Mouse (Mus musculus) stomach, postnatal 0 days (tissue): ENCODE results near the gene Klhl15. TPM values are rescaled to one million over a fixed set of nuclear protein-coding genes. Genes with fewer than 3 reads are reported as not detected.

ENCODE experiments used
- ATAC-seq: fragments of 200-750 bp; cut with Nextera tagmentation; 2 replicates; pipeline ENCODE4 v1.8.0; 2017; ENCODE audit not compliant: low FRiP score, low TSS enrichment
- DNase-seq: peaks from one replicate; pipeline ENCODE4 v3.0.0-alpha.2; 2016; ENCODE audit warnings: low spot score
- H3K27ac ChIP-seq: fragments of 300-500 bp; sonication (generic); replicated peaks from 2 replicates; pipeline ENCODE4 v1.5.1; 2014; ENCODE audit warnings: mild to moderate bottlenecking, control low read depth
- H3K27me3 ChIP-seq: fragments of 300-500 bp; sonication (generic); 2 replicates; pipeline ENCODE4 v1.6.1; 2014; ENCODE audit warnings: low read length; ENCODE audit not compliant: control insufficient read depth, insufficient read depth
- H3K36me3 ChIP-seq: fragments of 300-500 bp; sonication (generic); 2 replicates; pipeline ENCODE4 v1.6.1; 2014; ENCODE audit warnings: low read length, mixed read lengths; ENCODE audit not compliant: control insufficient read depth, insufficient read depth
- H3K4me1 ChIP-seq: fragments of 300-500 bp; sonication (generic); replicated peaks from 2 replicates; pipeline ENCODE4 v1.6.1; 2014; ENCODE audit warnings: antibody characterized with exemption; ENCODE audit not compliant: control insufficient read depth, insufficient read depth
- H3K4me2 ChIP-seq: fragments of 300-500 bp; sonication (generic); replicated peaks from 2 replicates; pipeline ENCODE4 v1.6.1; 2014; ENCODE audit warnings: low read depth, mild to moderate bottlenecking, control low read depth, moderate library complexity
- H3K4me3 ChIP-seq: fragments of 300-500 bp; sonication (generic); 2 replicates; pipeline ENCODE4 v1.5.1; 2014; ENCODE audit warnings: low read depth, low read length, control low read depth
- H3K9ac ChIP-seq: fragments of 300-500 bp; sonication (generic); 2 replicates; pipeline ENCODE4 v1.6.1; 2014; ENCODE audit warnings: mild to moderate bottlenecking, low read length, control low read depth, mixed read lengths
- H3K9me3 ChIP-seq: fragments of 300-500 bp; sonication (generic); 2 replicates; pipeline ENCODE4 v1.6.1; 2016; ENCODE audit warnings: low read length; ENCODE audit not compliant: control insufficient read depth
- CTCF ChIP-seq: IDR thresholded peaks from 2 replicates; pipeline ENCODE4 v1.5.1; 2016; ENCODE audit warnings: antibody characterized with exemption, low read depth, mild to moderate bottlenecking, moderate library complexity
- EP300 ChIP-seq: optimal IDR thresholded peaks from 2 replicates; pipeline ENCODE3; 2016; ENCODE audit warnings: antibody characterized with exemption
- WGBS: fragments of 180-500 bp; shearing (Covaris S2); extraction: QIAGEN DNeasy Blood & Tissue Kit; methylation state at CpG from one replicate; pipeline ENCODE4 v1.1.7; 2014; 5-methylcytosine and 5-hydroxymethylcytosine counted together
- microRNA-seq: library from miRNA; unstranded; fragments of <30 nt; microRNA quantifications from one replicate; pipeline ENCODE4, GENCODE M21; 2016
- polyA plus RNA-seq: library from polyadenylated mRNA; unstranded; fragments of >200 nt; fragmentation: Nextera tagmentation; extraction: Ambion mirVana; gene quantifications from 2 replicates; pipeline ENCODE4 v1.2.1, GENCODE M21; 2015

Gene Klhl15
- polyA plus RNA-seq, 1 experiment from 2014 or later = 5.9 TPM

- H3K27me3 ChIP-seq = no peaks in the 10 kb centered on the region
- H3K4me2 ChIP-seq = no peak overlapping the region
- no peak for TF ChIP-seq CTCF
- TF ChIP-seq EP300 = no peak
- H3K4me1 ChIP-seq = no peaks in the 10 kb centered on the region
- H3K9me3 ChIP-seq = no peaks in the 10 kb centered on the region
- H3K36me3 ChIP-seq = no peaks in the 10 kb centered on the region
- DNase-seq (no peak), ATAC-seq (no peak)
- 46% methylated on average over 2 of the region's 2 CpGs for WGBS
- H3K27ac ChIP-seq = no peak overlapping the region
- no peak overlapping the region for H3K9ac ChIP-seq
- no peak overlapping the region for H3K4me3 ChIP-seq
Measured at GRCm38 (mm10) chrX:94302928-94303327, 68.5 kb downstream of the Klhl15 start.

- TF ChIP-seq EP300 (no peak), CTCF (no peak)
- ATAC-seq = no peak
- no peaks in the 10 kb centered on the region for H3K27me3 ChIP-seq
- H3K9ac ChIP-seq = no peak overlapping the region
- H3K27ac ChIP-seq = no peak overlapping the region
- DNase-seq = no peak
- no peaks in the 10 kb centered on the region for H3K4me1 ChIP-seq
- H3K36me3 ChIP-seq = no peaks in the 10 kb centered on the region
- 78% methylated on average over 11 of the region's 11 CpGs for WGBS
- H3K4me3 ChIP-seq = no peak overlapping the region
- H3K4me2 ChIP-seq = no peak overlapping the region
- H3K9me3 ChIP-seq = no peaks in the 10 kb centered on the region
Measured at GRCm38 (mm10) chrX:94321036-94321902, 86.9 kb downstream of the Klhl15 start.

Small RNA genes lying within 50 kb of the gene (microRNA-seq; reads per million reads assigned to microRNA genes)
- not detected for gene Mir7673

Other genes with a start within 250 kb of the Klhl15 start
- gene Zfx, start 110.9 kb upstream of the Klhl15 start, polyA plus RNA-seq = 11.8 and 12.7 TPM in 2 replicates
- 37.0 and 38.8 TPM in 2 replicates for gene Eif2s3x, start 21.7 kb upstream of the Klhl15 start, polyA plus RNA-seq
- gene Fam90a1b, start 132.2 kb downstream of the Klhl15 start, polyA plus RNA-seq = not detected in 2 replicates
- 69.7 and 76.3 TPM in 2 replicates for gene Apoo, start 132.5 kb downstream of the Klhl15 start, polyA plus RNA-seq